Mouse (Mus musculus) ES-E14 (cell line): ENCODE data around the gene Slc51a.

Experiments used
- CHD2 ChIP-seq: IDR thresholded peaks from 2 replicates; pipeline ENCODE4 v1.6.1; 2014; ENCODE audit warnings: mild to moderate bottlenecking, low read depth, low read length, inconsistent platforms
- HCFC1 ChIP-seq: IDR thresholded peaks from 2 replicates; pipeline ENCODE4 v1.6.1; 2012; ENCODE audit warnings: low read length, inconsistent platforms, borderline replicate concordance; ENCODE audit not compliant: insufficient read depth
- MAFK ChIP-seq: IDR thresholded peaks from 2 replicates; pipeline ENCODE4 v1.6.1; 2014; ENCODE audit warnings: mild to moderate bottlenecking, low read depth, low read length, inconsistent platforms; ENCODE audit not compliant: insufficient read depth
- ZC3H11A ChIP-seq: IDR thresholded peaks from 2 replicates; pipeline ENCODE4 v1.6.1; 2012; ENCODE audit warnings: low read depth, mild to moderate bottlenecking, inconsistent platforms, low read length, borderline replicate concordance
- ZNF384 ChIP-seq: IDR thresholded peaks from 2 replicates; pipeline ENCODE4 v1.6.1; 2012; ENCODE audit warnings: low read depth, low read length, inconsistent platforms

DNA sequence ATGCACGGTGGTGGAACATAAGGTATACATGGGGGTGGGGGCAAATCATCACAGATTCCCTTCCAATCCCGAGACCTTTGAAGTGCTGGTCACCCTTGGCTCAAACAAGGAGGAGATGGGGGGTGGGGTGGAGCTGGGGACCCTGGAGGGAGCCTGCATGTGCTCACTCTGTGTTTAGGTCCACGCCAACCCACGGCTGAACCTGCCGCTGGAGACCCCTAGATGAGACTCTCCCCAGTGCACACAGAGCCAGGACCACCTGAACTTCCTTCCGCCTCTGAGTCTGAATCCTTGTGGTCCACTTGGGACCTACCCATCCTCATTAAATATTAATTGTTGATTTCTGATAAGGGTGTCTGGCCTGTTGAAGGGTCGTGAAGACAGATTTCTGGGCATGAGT, 19.2 kb upstream of the Slc51a start:
- TF ChIP-seq ZC3H11A (no peak), ZNF384 (no peak), CHD2 (no peak), MAFK (no peak), HCFC1 (no peak)
